Mouse (Mus musculus) intestine, embryonic 14.5 days (tissue): Measurements from ENCODE around the gene Ubr3. TPM values are rescaled to one million over a fixed set of nuclear protein-coding genes. Genes with fewer than 3 reads are reported as not detected.

Source experiments
- ATAC-seq: fragments of 200-750 bp; cut with Nextera tagmentation; replicated peaks from 2 replicates; pipeline ENCODE4 v1.8.0; 2017; ENCODE audit warnings: low read depth, moderate number of reproducible peaks, moderate TSS enrichment, moderate library complexity; ENCODE audit not compliant: low FRiP score, low TSS enrichment
- DNase-seq: peaks from one replicate; pipeline ENCODE4 v3.0.0-alpha.2; 2018; ENCODE audit warnings: low spot score
- H3K27ac ChIP-seq: fragments of 300-500 bp; sonication (generic); 2 replicates; pipeline ENCODE4 v1.5.1; 2014; ENCODE audit warnings: low read depth, mild to moderate bottlenecking, control low read depth
- H3K27me3 ChIP-seq: fragments of 300-500 bp; sonication (generic); replicated peaks from 2 replicates; pipeline ENCODE4 v1.6.1; 2014; ENCODE audit warnings: low read length, control low read depth; ENCODE audit not compliant: control insufficient read depth, insufficient read depth
- H3K36me3 ChIP-seq: fragments of 300-500 bp; sonication (generic); 2 replicates; pipeline ENCODE4 v1.6.1; 2014; ENCODE audit warnings: low read length, control low read depth; ENCODE audit not compliant: control insufficient read depth, insufficient read depth
- H3K4me1 ChIP-seq: fragments of 300-500 bp; sonication (generic); replicated peaks from 2 replicates; pipeline ENCODE4 v1.6.1; 2014; ENCODE audit warnings: low read length, control low read depth, mixed read lengths; ENCODE audit not compliant: control insufficient read depth, insufficient read depth
- H3K4me2 ChIP-seq: fragments of 300-500 bp; sonication (generic); 2 replicates; pipeline ENCODE4 v1.6.1; 2014; ENCODE audit warnings: low read length
- H3K4me3 ChIP-seq: fragments of 300-500 bp; sonication (generic); 2 replicates; pipeline ENCODE4 v1.5.1; 2014; ENCODE audit warnings: low read depth, low read length, control low read depth, mixed read lengths
- H3K9ac ChIP-seq: fragments of 300-500 bp; sonication (generic); 2 replicates; pipeline ENCODE4 v1.6.1; 2014; ENCODE audit warnings: mild to moderate bottlenecking, low read length
- H3K9me3 ChIP-seq: fragments of 300-500 bp; sonication (generic); 2 replicates; pipeline ENCODE4 v1.6.1; 2016; ENCODE audit warnings: low read length, control low read depth; ENCODE audit not compliant: control insufficient read depth
- WGBS: fragments of 180-500 bp; shearing (Covaris S2); extraction: QIAGEN DNeasy Blood & Tissue Kit; methylation state at CpG from one replicate; pipeline ENCODE4 v1.1.7; 2014; 5-methylcytosine and 5-hydroxymethylcytosine counted together
- polyA plus RNA-seq: library from polyadenylated mRNA; unstranded; fragments of >200 nt; fragmentation: Nextera tagmentation; extraction: Ambion mirVana; gene quantifications from 2 replicates; pipeline ENCODE4 v1.2.1, GENCODE M21; 2014

Gene Ubr3
- polyA plus RNA-seq, 1 experiment from 2014 or later = 17.1 TPM

- Histone ChIP-seq H3K27me3 (no peaks in the 10 kb centered on the region), H3K4me1 (no peaks in the 10 kb centered on the region), H3K9me3 (no peaks in the 10 kb centered on the region), H3K4me3 (no peak overlapping the region), H3K4me2 (no peak overlapping the region), H3K27ac (no peak overlapping the region), H3K9ac (no peak overlapping the region), H3K36me3 (peaks cover 40% of the 10 kb centered on the region)
- DNase-seq (no peak), ATAC-seq (no peak)
- 94% methylated on average over 5 of the region's 5 CpGs for WGBS
Measured at GRCm38 (mm10) chr2:69936331-69936730, 39.3 kb downstream of the Ubr3 start.

DNA sequence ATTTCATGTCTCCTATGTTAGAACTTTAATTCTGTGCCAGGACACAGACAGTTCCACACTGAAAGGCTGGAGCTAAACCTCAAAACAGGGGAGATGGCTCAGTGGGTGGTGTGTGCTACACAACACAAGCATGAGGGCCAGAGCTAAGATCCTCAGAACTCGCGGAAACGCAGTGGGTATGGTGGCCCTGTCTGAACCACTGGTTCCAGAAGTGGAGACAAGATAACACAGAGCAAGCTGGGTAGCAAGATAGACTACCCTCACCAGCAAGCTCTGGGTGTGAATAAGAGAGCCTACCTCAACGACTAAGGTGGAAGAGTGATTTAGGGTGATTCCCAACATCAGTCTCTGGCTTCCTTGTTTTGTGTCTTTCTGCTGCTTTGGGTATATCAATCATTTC lies 42.2 kb downstream of the Ubr3 start:
- Histone ChIP-seq H3K27me3 (no peaks in the 10 kb centered on the region), H3K4me1 (no peaks in the 10 kb centered on the region), H3K4me2 (no peak overlapping the region), H3K36me3 (peaks cover 44% of the 10 kb centered on the region), H3K27ac (no peak overlapping the region), H3K9me3 (no peaks in the 10 kb centered on the region), H3K4me3 (no peak overlapping the region), H3K9ac (no peak overlapping the region)
- WGBS = 90% methylated on average over 4 of the region's 4 CpGs
- DNase-seq (no peak), ATAC-seq (no peak)

GRCm38 (mm10) chr2:69939649-69940048 lies 42.6 kb downstream of the Ubr3 start:
- Histone ChIP-seq H3K4me3 (no peak overlapping the region), H3K4me2 (no peak overlapping the region), H3K27ac (no peak overlapping the region), H3K4me1 (no peaks in the 10 kb centered on the region), H3K27me3 (no peaks in the 10 kb centered on the region), H3K9me3 (no peaks in the 10 kb centered on the region), H3K9ac (no peak overlapping the region), H3K36me3 (peaks cover 44% of the 10 kb centered on the region)
- no peak for ATAC-seq
- 94% methylated on average over 5 of the region's 5 CpGs for WGBS
- no peak for DNase-seq

DNA sequence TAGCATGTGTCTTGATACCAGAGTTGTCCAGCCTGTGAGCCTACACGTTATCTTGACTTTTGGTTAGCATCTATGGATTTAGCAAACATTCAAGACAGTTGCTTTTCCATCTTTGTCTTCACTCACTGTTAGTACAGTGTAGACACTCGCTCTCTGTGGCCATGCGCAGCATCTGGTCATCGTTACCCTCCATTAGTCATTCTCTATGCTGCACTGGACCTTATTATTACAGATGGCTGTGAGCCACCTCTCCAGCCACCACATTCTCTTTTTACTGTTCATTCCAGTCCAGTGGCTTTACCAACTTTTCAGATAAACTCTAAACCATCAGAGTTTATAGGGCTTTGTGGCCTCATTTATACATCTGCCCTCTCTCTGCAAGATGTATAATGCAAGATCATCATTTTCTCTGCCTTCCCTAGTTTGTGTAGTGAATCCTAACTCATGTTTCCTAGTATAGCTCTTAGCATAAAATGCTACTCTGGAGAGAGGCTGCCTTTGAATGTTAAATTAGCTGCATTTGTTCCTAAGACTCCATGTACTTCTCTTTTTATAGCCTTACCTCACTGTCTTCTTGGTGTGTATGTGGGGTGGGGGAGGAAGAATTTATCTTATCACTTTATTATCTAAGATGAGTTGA lies 44.5 kb downstream of the Ubr3 start:
- 83% methylated on average over 4 of the region's 4 CpGs for WGBS

GRCm38 (mm10) chr2:69952849-69953248 lies 55.8 kb downstream of the Ubr3 start:
- Histone ChIP-seq H3K27me3 (no peaks in the 10 kb centered on the region), H3K4me3 (no peak overlapping the region), H3K9ac (no peak overlapping the region), H3K36me3 (peaks cover 62% of the 10 kb centered on the region), H3K4me2 (no peak overlapping the region), H3K9me3 (no peaks in the 10 kb centered on the region), H3K4me1 (no peaks in the 10 kb centered on the region), H3K27ac (no peak overlapping the region)
- 72% methylated on average over 8 of the region's 8 CpGs for WGBS
- no peak for DNase-seq
- no peak for ATAC-seq

More for the DNA sequence above, 44.5 kb downstream of the Ubr3 start:
- Histone ChIP-seq H3K27ac (no peak overlapping the region), H3K4me2 (no peak overlapping the region), H3K9ac (no peak overlapping the region), H3K4me1 (no peaks in the 10 kb centered on the region), H3K27me3 (no peaks in the 10 kb centered on the region), H3K4me3 (no peak overlapping the region), H3K9me3 (no peaks in the 10 kb centered on the region), H3K36me3 (peaks cover 40% of the 10 kb centered on the region)
- DNase-seq (no peak), ATAC-seq (no peak)

DNA sequence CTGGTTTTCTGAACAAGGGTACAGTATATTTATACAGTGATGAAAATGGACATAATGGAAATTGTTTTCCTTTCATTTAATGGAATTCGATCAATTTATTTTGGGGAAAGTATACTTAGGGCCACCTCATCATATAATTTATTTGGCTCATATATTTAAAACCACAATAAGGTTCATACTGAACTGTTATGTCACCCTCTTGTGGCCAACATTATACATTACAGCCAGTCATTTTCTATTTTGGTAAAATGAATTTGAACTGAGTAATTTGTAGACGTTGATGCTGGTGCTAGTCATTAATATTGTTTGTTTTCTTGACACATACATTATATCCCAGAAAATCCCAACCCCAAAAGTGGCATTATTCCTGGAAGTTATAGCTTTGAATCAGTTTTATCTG lies 58.6 kb downstream of the Ubr3 start:
- no peaks in the 10 kb centered on the region for H3K4me1 ChIP-seq
- peaks cover 59% of the 10 kb centered on the region for H3K36me3 ChIP-seq
- 55% methylated on average over 2 of the region's 2 CpGs for WGBS
- no peaks in the 10 kb centered on the region for H3K27me3 ChIP-seq
- DNase-seq (no peak), ATAC-seq (no peak)
- H3K27ac ChIP-seq = no peak overlapping the region
- no peak overlapping the region for H3K9ac ChIP-seq
- no peak overlapping the region for H3K4me2 ChIP-seq
- no peaks in the 10 kb centered on the region for H3K9me3 ChIP-seq
- H3K4me3 ChIP-seq = no peak overlapping the region

DNA sequence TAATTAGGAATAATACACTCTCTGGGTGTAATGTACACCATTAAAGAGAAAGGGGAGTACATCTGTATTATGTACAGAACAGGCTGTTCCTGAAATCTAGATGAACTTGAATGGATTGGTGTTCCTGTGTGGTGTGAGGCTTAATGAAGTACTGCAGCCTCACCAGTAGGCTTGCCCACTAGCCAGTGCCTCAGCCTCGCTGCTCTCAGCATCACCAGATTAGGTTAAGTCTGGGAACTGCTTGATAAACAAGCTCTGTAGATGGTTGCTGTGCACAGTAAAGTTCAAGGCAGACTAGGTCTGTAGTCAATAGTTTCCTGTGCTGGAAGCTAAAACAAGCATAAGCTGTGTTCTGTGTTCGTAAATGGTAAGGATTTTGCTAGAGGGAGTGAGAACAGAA lies 60.6 kb downstream of the Ubr3 start:
- H3K4me1 ChIP-seq = no peaks in the 10 kb centered on the region
- WGBS = 86% methylated on average over 2 of the region's 2 CpGs
- H3K27me3 ChIP-seq = no peaks in the 10 kb centered on the region
- no peak overlapping the region for H3K27ac ChIP-seq
- H3K36me3 ChIP-seq = peaks cover 63% of the 10 kb centered on the region
- no peak for DNase-seq
- H3K4me3 ChIP-seq = no peak overlapping the region
- no peak overlapping the region for H3K4me2 ChIP-seq
- no peak overlapping the region for H3K9ac ChIP-seq
- ATAC-seq = no peak
- H3K9me3 ChIP-seq = no peaks in the 10 kb centered on the region

DNA sequence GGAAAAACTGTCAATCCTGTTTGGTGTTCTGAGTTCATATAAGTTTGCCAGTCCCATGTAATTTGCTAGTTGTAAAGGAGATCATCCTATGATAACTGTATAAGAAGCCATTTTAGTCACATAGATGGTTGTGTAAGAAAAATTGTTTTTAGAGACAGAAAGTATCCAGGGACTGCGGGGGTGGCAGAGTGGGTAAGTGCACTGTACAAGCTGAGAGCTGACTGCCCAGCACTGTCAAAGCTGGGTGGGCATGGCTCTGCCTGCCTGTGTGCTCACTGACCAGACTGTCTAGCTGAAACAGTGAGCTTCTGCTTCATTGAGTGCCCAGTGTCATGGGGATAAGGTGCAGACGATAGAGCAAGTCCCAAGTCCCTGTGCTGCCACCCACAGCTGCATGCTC lies 77.8 kb downstream of the Ubr3 start:
- Histone ChIP-seq H3K4me3 (no peak overlapping the region), H3K36me3 (peaks cover 59% of the 10 kb centered on the region), H3K9ac (no peak overlapping the region), H3K9me3 (no peaks in the 10 kb centered on the region), H3K4me2 (no peak overlapping the region), H3K27me3 (no peaks in the 10 kb centered on the region), H3K4me1 (no peaks in the 10 kb centered on the region), H3K27ac (no peak overlapping the region)
- 87% methylated on average over 2 of the region's 2 CpGs for WGBS
- DNase-seq (no peak), ATAC-seq (no peak)

DNA sequence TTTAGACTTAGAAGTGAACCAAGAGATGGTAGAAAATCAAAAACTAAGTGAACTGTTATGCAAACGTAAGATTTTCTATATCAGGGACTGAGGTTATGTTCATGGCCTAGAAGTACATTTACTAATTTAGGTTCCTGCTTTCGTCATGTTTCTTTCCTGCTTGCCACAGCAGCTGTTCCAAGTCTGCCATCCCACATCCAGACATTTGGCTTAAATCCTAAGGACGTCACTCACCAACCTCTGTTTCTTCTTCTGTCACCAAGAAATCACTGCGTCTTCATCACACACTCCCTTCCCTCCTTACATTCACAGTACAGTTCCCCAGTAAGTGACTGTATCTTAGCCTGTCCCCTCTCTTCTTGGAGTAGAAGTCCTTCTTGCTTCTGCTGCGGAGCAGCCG lies 92.2 kb downstream of the Ubr3 start:
- Histone ChIP-seq H3K4me1 (no peaks in the 10 kb centered on the region), H3K36me3 (peaks cover 62% of the 10 kb centered on the region), H3K4me3 (no peak overlapping the region), H3K27me3 (no peaks in the 10 kb centered on the region), H3K9ac (no peak overlapping the region), H3K27ac (no peak overlapping the region), H3K9me3 (no peaks in the 10 kb centered on the region), H3K4me2 (no peak overlapping the region)
- DNase-seq (no peak), ATAC-seq (no peak)
- 92% methylated on average over 6 of the region's 6 CpGs for WGBS
